Mouse (Mus musculus): Measurements from ENCODE around the gene Tasp1. TPM values are rescaled to one million over a fixed set of nuclear protein-coding genes. Genes with fewer than 3 reads are reported as not detected.
A peak's percentile ranks its signal among the peaks of the same experiment; 100 is the strongest.

The Tasp1 gene
- total and polyA plus RNA-seq, 3 experiments = 17.0 to 31.5 TPM; not detected in 1

GRCm38 (mm10) chr2:140051607-140052126, 14.9 kb downstream of the Tasp1 start:
- H3K4me3 ChIP-seq (ENCODE audit: control insufficient read depth in 1 of 2, insufficient read depth in 1 of 2, low read depth in 2 of 2, low read length in 2 of 2) = no peak overlapping the region
- peak; percentile 46 for DNase-seq (ENCODE audit: low read depth, low spot score)
- no peak overlapping the region for H3K9ac ChIP-seq (ENCODE audit: control insufficient read depth, low read depth, low read length, poor library complexity, severe bottlenecking)
- H3K9me3 ChIP-seq (replicated peaks; ENCODE audit: insufficient read depth, low read length) = no peaks in the 10 kb centered on the region
- H3K27me3 ChIP-seq (ENCODE audit: control insufficient read depth in 1 of 2, insufficient read depth in 2 of 2, low read length in 2 of 2) = no peaks in the 10 kb centered on the region
- peaks cover 26 to 51% of the 10 kb centered on the region in 2 experiments for H3K36me3 ChIP-seq (ENCODE audit: control insufficient read depth in 1 of 2, insufficient read depth in 2 of 2, low read length in 2 of 2)
- H3K27ac ChIP-seq (ENCODE audit: control insufficient read depth, low read depth, low read length) = peak overlapping the region; percentile 39
- H3K4me1 ChIP-seq (ENCODE audit: control insufficient read depth in 1 of 2, insufficient read depth in 2 of 2, low read length in 2 of 2) = peaks cover 8 to 20% of the 10 kb centered on the region in 2 experiments
- H3K79me2 ChIP-seq (ENCODE audit: control insufficient read depth, insufficient read depth, low read length, poor library complexity) = no peaks in the 10 kb centered on the region
- TF ChIP-seq E2F4 (IDR thresholded peaks at IDR 0.05; ENCODE audit: borderline replicate concordance, low read depth, low read length) (0 out of 2 replicates have a peak, but pooled peaks have one; percentile 22), USF1 (IDR thresholded peaks at IDR 0.05; ENCODE audit: low read depth, low read length) (peak; percentile 41; the same call in 1 of the 2 replicates), MYB (IDR thresholded peaks at IDR 0.05; ENCODE audit: low read depth, low read length) (no peak), ETS1 (IDR thresholded peaks at IDR 0.05; ENCODE audit: low read depth, low read length) (0 out of 2 replicates have a peak, but pooled peaks have one; percentile 17), GATA1 (IDR thresholded peaks at IDR 0.05; ENCODE audit: low read depth, low read length) (peak; percentile 72), TBP (IDR thresholded peaks at IDR 0.05; ENCODE audit: low read depth, low read length) (no peak), EP300 (IDR thresholded peaks at IDR 0.05; ENCODE audit: low read depth in 1 of 2, low read length in 2 of 2) (peak in 1 of 2 experiments; percentile 46; a peak in 3 of 4 replicates)

GRCm38 (mm10) chr2:140042522-140043131, 24.0 kb downstream of the Tasp1 start:
- DNase-seq (ENCODE audit: low read depth, low spot score) = no peak
- peaks cover 0 to 29% of the 10 kb centered on the region in 2 experiments; a peak in 2 of 4 replicates for H3K36me3 ChIP-seq (ENCODE audit: control insufficient read depth in 1 of 2, insufficient read depth in 2 of 2, low read length in 2 of 2)

More at GRCm38 (mm10) chr2:140042522-140043131, 24.0 kb downstream of the Tasp1 start:
- H3K4me3 ChIP-seq (ENCODE audit: control insufficient read depth in 1 of 2, insufficient read depth in 1 of 2, low read depth in 2 of 2, low read length in 2 of 2) = no peak overlapping the region
- H3K27ac ChIP-seq (ENCODE audit: control insufficient read depth, low read depth, low read length) = no peak overlapping the region
- H3K27me3 ChIP-seq (ENCODE audit: control insufficient read depth in 1 of 2, insufficient read depth in 2 of 2, low read length in 2 of 2) = no peaks in the 10 kb centered on the region
- no peaks in the 10 kb centered on the region for H3K9me3 ChIP-seq (replicated peaks; ENCODE audit: insufficient read depth, low read length)
- H3K4me1 ChIP-seq (ENCODE audit: control insufficient read depth in 1 of 2, insufficient read depth in 2 of 2, low read length in 2 of 2) = no peaks in the 10 kb centered on the region
- H3K79me2 ChIP-seq (ENCODE audit: control insufficient read depth, insufficient read depth, low read length, poor library complexity) = no peaks in the 10 kb centered on the region
- no peak overlapping the region for H3K9ac ChIP-seq (ENCODE audit: control insufficient read depth, low read depth, low read length, poor library complexity, severe bottlenecking)
- no peak for TF ChIP-seq RCOR1 (IDR thresholded peaks at IDR 0.05; ENCODE audit: low read depth, low read length)
- TF ChIP-seq CTCF (IDR thresholded peaks at IDR 0.05 in 2 of 3, conservative IDR thresholded peaks at IDR 0.05 in 1 of 3; ENCODE audit: control insufficient read depth in 1 of 3, insufficient read depth in 1 of 3, low read depth in 2 of 3, low read length in 3 of 3, poor library complexity in 1 of 3, severe bottlenecking in 1 of 3) = no peak
- no peak for TF ChIP-seq NELFE (IDR thresholded peaks at IDR 0.05; ENCODE audit: low read depth, low read length)
- TF ChIP-seq ZMIZ1 (IDR thresholded peaks at IDR 0.05; ENCODE audit: low read depth, low read length) = no peak
- TF ChIP-seq USF1 (IDR thresholded peaks at IDR 0.05; ENCODE audit: low read depth, low read length) = no peak
- TF ChIP-seq POLR2AphosphoS5 (IDR thresholded peaks at IDR 0.05; ENCODE audit: borderline replicate concordance, low read depth, low read length) = no peak
- TF ChIP-seq ZNF384 (IDR thresholded peaks at IDR 0.05; ENCODE audit: low read depth, low read length) = no peak
- no peak for TF ChIP-seq EP300 (IDR thresholded peaks at IDR 0.05; ENCODE audit: low read depth in 1 of 2, low read length in 2 of 2)
- TF ChIP-seq POLR2A (IDR thresholded peaks at IDR 0.05; ENCODE audit: control insufficient read depth in 1 of 2, insufficient read depth in 1 of 2, low read depth in 1 of 2, low read length in 2 of 2, poor library complexity in 1 of 2) = no peak
- TF ChIP-seq TBP (IDR thresholded peaks at IDR 0.05; ENCODE audit: low read depth, low read length) = no peak
- TF ChIP-seq SIN3A (IDR thresholded peaks at IDR 0.05; ENCODE audit: low read length) = no peak
- TF ChIP-seq CHD2 (IDR thresholded peaks at IDR 0.05; ENCODE audit: low read length) = no peak
- no peak for TF ChIP-seq MAZ (IDR thresholded peaks at IDR 0.05; ENCODE audit: low read depth, low read length)
- TF ChIP-seq TAL1 (IDR thresholded peaks at IDR 0.05; ENCODE audit: low read length) = no peak
- TF ChIP-seq NRF1 (IDR thresholded peaks at IDR 0.05; ENCODE audit: insufficient read depth, low read depth, low read length, poor library complexity, severe bottlenecking) = no peak
- TF ChIP-seq MYB (IDR thresholded peaks at IDR 0.05; ENCODE audit: low read depth, low read length) = no peak
